Mouse (Mus musculus) lung, postnatal 0 days (tissue): ENCODE measurements around the gene Cfap57. TPM values are rescaled to one million over a fixed set of nuclear protein-coding genes. Genes with fewer than 3 reads are reported as not detected.

Experiments used
- ATAC-seq: fragments of 200-750 bp; cut with Nextera tagmentation; 2 replicates; pipeline ENCODE4 v1.8.0; 2017; ENCODE audit warnings: moderate library complexity
- DNase-seq: peaks from one replicate; pipeline ENCODE4 v3.0.0-alpha.2; 2016; ENCODE audit warnings: low spot score
- H3K27ac ChIP-seq: fragments of 300-500 bp; sonication (generic); 2 replicates; pipeline ENCODE4 v1.5.1; 2014; ENCODE audit warnings: antibody characterized with exemption, mild to moderate bottlenecking, low read length, mixed read lengths
- H3K27me3 ChIP-seq: fragments of 300-500 bp; sonication (generic); replicated peaks from 2 replicates; pipeline ENCODE4 v1.6.1; 2014; ENCODE audit warnings: low read length, mixed read lengths; ENCODE audit not compliant: insufficient read depth
- H3K36me3 ChIP-seq: fragments of 300-500 bp; sonication (generic); 2 replicates; pipeline ENCODE4 v1.6.1; 2014; ENCODE audit warnings: low read length, mixed read lengths; ENCODE audit not compliant: insufficient read depth
- H3K4me1 ChIP-seq: fragments of 300-500 bp; sonication (generic); 2 replicates; pipeline ENCODE4 v1.6.1; 2014; ENCODE audit warnings: antibody characterized with exemption, low read depth, low read length, mixed read lengths; ENCODE audit not compliant: insufficient read depth
- H3K4me2 ChIP-seq: fragments of 300-500 bp; sonication (generic); replicated peaks from 2 replicates; pipeline ENCODE4 v1.6.1; 2014; ENCODE audit warnings: low read depth, mild to moderate bottlenecking, low read length, moderate library complexity, mixed read lengths
- H3K4me3 ChIP-seq: fragments of 300-500 bp; sonication (generic); 2 replicates; pipeline ENCODE4 v1.5.1; 2014; ENCODE audit warnings: low read depth, low read length
- H3K9ac ChIP-seq: fragments of 300-500 bp; sonication (generic); replicated peaks from 2 replicates; pipeline ENCODE4 v1.6.1; 2014; ENCODE audit warnings: low read depth, mild to moderate bottlenecking
- H3K9me3 ChIP-seq: fragments of 300-500 bp; sonication (generic); 2 replicates; pipeline ENCODE4 v1.6.1; 2016; ENCODE audit warnings: low read length, mixed read lengths
- CTCF ChIP-seq: IDR thresholded peaks from 2 replicates; pipeline ENCODE4 v1.5.1; 2016; ENCODE audit warnings: antibody characterized with exemption, mild to moderate bottlenecking
- EP300 ChIP-seq: IDR thresholded peaks from 2 replicates; pipeline ENCODE4 v1.6.1; 2016; ENCODE audit warnings: antibody characterized with exemption, mild to moderate bottlenecking, control low read depth
- WGBS: fragments of 180-500 bp; shearing (Covaris S2); extraction: QIAGEN DNeasy Blood & Tissue Kit; methylation state at CpG from one replicate; pipeline ENCODE4 v1.1.7; 2014; 5-methylcytosine and 5-hydroxymethylcytosine counted together
- polyA plus RNA-seq: library from polyadenylated mRNA; unstranded; fragments of >200 nt; fragmentation: Nextera tagmentation; extraction: Ambion mirVana; gene quantifications from 2 replicates; pipeline ENCODE4 v1.2.1, GENCODE M21; 2015

The Cfap57 gene
- polyA plus RNA-seq, 1 experiment from 2014 or later = 1.7 TPM

DNA sequence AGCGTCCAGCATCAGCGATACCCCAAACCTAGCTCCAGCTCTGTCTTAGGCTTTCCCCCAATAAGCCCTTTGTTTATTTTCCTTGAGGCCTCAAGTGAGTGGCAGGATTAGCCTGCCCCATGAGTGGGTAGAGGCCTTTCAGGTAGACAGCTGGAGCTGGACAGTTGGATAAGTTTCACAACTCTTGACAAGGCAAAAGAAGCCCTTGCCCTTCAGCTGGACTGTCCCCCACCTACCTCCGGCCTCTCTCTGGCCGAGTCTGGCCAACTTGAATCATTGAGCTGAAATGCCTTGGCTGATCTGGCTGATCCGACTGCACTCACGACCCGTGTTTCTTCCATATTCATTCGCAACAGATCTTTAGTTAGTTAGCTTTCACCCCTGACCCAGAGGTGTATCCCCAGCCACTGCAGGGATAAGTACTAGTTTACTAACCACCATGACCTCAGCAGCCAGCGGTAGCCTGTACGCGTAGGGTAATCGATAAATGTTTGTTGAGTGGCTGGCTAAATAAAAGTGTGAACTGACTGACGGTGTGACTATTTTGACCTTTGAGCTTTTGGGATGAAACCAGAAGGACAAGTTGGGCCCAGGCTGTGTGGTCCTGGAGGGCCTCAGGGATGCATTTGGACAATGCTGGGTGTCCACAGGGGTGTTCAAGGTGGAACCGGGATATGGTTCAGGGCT, 76.0 kb downstream of the Cfap57 start:
- H3K9me3 ChIP-seq = no peaks in the 10 kb centered on the region
- H3K4me2 ChIP-seq = peak overlapping the region; percentile 65
- H3K4me1 ChIP-seq = no peaks in the 10 kb centered on the region
- H3K9ac ChIP-seq = no peak overlapping the region
- WGBS = 35% methylated on average over 14 of the region's 14 CpGs
- no peak for ATAC-seq
- peak overlapping the region; percentile 83 for H3K27ac ChIP-seq
- no peak overlapping the region for H3K4me3 ChIP-seq
- TF ChIP-seq CTCF (no peak), EP300 (no peak)
- H3K36me3 ChIP-seq = no peaks in the 10 kb centered on the region
- H3K27me3 ChIP-seq = no peaks in the 10 kb centered on the region
- DNase-seq = peak; percentile 19

- Histone ChIP-seq H3K27me3 (no peaks in the 10 kb centered on the region), H3K36me3 (no peaks in the 10 kb centered on the region), H3K4me2 (peak within 1 kb of the TSS; percentile 65), H3K27ac (peak within 1 kb of the TSS; percentile 83), H3K9me3 (no peaks in the 10 kb centered on the region), H3K4me3 (peak within 1 kb of the TSS; percentile 31), H3K9ac (peak within 1 kb of the TSS; percentile 23), H3K4me1 (no peaks in the 10 kb centered on the region)
- ATAC-seq (peak; percentile 92), DNase-seq (peak; percentile 94)
- no peak for TF ChIP-seq CTCF
- TF ChIP-seq EP300 = peak; percentile 56
- under 1% methylated on average over 24 of the region's 24 CpGs for WGBS
Measured at GRCm38 (mm10) chr4:118543592-118544260, 76.9 kb downstream of the Cfap57 start, which contains the start of gene Tmem125. TSS of gene Tmem125 (minus strand) at chr4:118544044.

GRCm38 (mm10) chr4:118543158-118543530, 77.4 kb downstream of the Cfap57 start:
- Histone ChIP-seq H3K4me1 (no peaks in the 10 kb centered on the region), H3K4me2 (peak overlapping the region; percentile 65), H3K36me3 (no peaks in the 10 kb centered on the region), H3K27me3 (no peaks in the 10 kb centered on the region), H3K4me3 (peak overlapping the region; percentile 31), H3K9me3 (no peaks in the 10 kb centered on the region), H3K27ac (peak overlapping the region; percentile 83), H3K9ac (peak overlapping the region; percentile 23; the same call in 1 of the 2 replicates)
- DNase-seq (peak; percentile 77), ATAC-seq (peak; percentile 58)
- no peak for TF ChIP-seq EP300
- peak; percentile 18 for TF ChIP-seq CTCF
- 12% methylated on average over 13 of the region's 13 CpGs for WGBS

DNA sequence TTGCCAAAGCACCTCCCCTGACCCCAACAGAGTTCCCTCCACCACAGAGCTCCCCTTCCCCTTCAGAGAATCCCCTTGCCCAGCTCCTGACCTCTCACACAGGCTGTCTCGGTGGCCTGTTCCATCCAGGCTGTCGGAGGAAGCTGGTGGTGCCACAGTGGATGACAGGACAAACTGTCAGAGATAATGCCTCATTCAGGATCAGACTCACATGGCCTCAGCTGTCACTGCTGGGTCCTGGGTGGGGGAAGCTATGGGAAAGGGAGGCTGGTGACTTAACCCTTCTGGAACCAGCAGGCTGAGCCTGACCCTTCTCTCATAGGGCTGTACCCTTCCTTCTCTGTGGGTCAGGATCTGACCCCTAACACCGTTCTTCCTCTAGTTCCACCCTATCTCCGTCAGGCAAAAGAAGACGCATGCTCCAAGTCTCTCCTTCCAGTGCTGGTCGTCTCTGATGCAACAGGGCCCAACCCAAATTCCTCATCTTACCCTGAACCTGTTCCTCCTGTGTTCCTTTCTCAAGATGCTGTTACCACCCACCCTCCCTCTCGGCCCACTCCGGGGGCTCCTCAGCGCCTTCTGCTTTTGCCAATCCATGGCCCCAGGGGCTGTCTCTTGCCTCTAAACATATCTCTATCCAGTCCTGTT, 77.9 kb downstream of the Cfap57 start:
- DNase-seq (peak; percentile 45), ATAC-seq (no peak)
- no peaks in the 10 kb centered on the region for H3K36me3 ChIP-seq
- no peaks in the 10 kb centered on the region for H3K27me3 ChIP-seq
- TF ChIP-seq EP300 (no peak), CTCF (no peak)
- no peaks in the 10 kb centered on the region for H3K9me3 ChIP-seq
- WGBS = 36% methylated on average over 9 of the region's 9 CpGs
- H3K4me2 ChIP-seq = peak overlapping the region; percentile 65
- H3K4me1 ChIP-seq = no peaks in the 10 kb centered on the region
- H3K27ac ChIP-seq = peak overlapping the region; percentile 83
- H3K9ac ChIP-seq = 0 out of 2 replicates have a peak overlapping the region, but pooled peaks have one; percentile 5
- peak overlapping the region; percentile 31; the same call in 1 of the 2 replicates for H3K4me3 ChIP-seq

GRCm38 (mm10) chr4:118539904-118540303, 80.7 kb downstream of the Cfap57 start:
- H3K9me3 ChIP-seq = no peaks in the 10 kb centered on the region
- no peak overlapping the region for H3K4me2 ChIP-seq
- no peaks in the 10 kb centered on the region for H3K4me1 ChIP-seq
- H3K4me3 ChIP-seq = no peak overlapping the region
- no peak overlapping the region for H3K9ac ChIP-seq
- DNase-seq (no peak), ATAC-seq (no peak)
- H3K27me3 ChIP-seq = no peaks in the 10 kb centered on the region
- no peaks in the 10 kb centered on the region for H3K36me3 ChIP-seq
- TF ChIP-seq EP300 = no peak
- TF ChIP-seq CTCF = no peak
- WGBS = 34% methylated on average over 10 of the region's 10 CpGs
- H3K27ac ChIP-seq = peak overlapping the region; percentile 32; the same call in 1 of the 2 replicates

DNA sequence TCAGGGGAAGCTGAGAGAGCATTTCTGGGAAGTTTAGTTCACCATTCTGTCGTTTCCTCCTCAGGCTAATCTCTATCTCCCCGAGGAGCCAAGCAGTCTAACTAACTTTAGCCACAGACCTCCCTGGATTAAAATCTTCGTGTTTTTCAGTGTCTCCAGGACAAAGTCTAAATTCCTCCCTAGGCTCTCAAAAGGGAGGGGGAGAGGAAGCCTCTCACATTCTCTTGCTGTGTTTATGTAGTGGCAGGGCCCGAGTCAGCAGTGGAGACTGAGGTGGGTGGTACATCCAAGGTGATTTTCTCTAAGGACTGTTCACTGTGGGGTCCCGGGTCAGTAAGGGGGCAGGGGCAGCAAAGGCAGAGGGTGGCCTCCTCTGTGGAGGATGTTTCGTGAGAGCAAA, 82.8 kb downstream of the Cfap57 start:
- 33% methylated on average over 6 of the region's 6 CpGs for WGBS
- no peak for DNase-seq
- TF ChIP-seq EP300 (no peak), CTCF (no peak)
- Histone ChIP-seq H3K4me3 (no peak overlapping the region), H3K27ac (no peak overlapping the region), H3K9me3 (no peaks in the 10 kb centered on the region), H3K36me3 (no peaks in the 10 kb centered on the region), H3K4me1 (no peaks in the 10 kb centered on the region), H3K4me2 (no peak overlapping the region), H3K9ac (no peak overlapping the region), H3K27me3 (no peaks in the 10 kb centered on the region)
- ATAC-seq = no peak
